Mouse (Mus musculus) naive thymus-derived CD4-positive, alpha-beta T cell, adult 5 months (primary cell): Measurements from ENCODE around the gene Vat1l. TPM values are rescaled to one million over a fixed set of nuclear protein-coding genes. Genes with fewer than 3 reads are reported as not detected.

Experiments
- polyA plus RNA-seq: library from polyadenylated mRNA; unstranded; fragments of 100-300 nt; shearing (Covaris generic); gene quantifications from one replicate; pipeline ENCODE4 v1.2.1, GENCODE M21; 2017

Gene Vat1l
- polyA plus RNA-seq: not detected

DNA sequence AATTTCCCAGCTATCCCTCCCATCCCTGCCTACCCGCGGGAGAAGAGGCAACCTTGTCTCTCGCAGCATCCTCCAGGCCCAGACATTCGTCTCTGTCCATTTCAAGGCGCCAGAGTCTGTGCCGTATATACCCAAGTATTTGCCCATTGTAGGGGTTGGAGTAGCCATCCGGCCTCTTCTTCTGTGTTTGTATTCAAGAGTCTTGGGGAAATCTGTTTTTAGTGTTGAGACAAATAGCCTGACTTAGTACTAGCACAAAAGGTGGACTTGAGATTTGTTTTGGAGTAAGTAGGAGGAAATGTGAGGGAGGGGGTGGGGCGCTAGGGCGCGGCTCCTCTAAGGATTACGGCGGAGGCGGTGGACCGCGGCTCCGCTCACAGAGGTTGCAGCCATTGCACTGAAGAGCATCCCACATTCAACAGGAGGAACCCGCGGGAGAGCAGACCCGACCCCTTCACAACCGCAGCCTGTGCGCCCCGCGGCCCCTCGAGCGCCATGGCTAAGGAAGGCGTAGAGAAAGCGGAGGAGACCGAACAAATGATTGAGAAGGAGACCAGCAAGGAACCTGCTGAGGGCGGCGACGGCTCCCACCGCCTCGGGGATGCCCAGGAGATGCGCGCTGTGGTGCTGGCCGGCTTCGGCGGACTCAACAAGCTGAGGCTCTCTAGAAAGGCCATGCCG is at the start of gene Vat1l:
Gene Vat1l (plus strand): TSS at position 392 of the 681 bp plus-strand sequence.

DNA sequence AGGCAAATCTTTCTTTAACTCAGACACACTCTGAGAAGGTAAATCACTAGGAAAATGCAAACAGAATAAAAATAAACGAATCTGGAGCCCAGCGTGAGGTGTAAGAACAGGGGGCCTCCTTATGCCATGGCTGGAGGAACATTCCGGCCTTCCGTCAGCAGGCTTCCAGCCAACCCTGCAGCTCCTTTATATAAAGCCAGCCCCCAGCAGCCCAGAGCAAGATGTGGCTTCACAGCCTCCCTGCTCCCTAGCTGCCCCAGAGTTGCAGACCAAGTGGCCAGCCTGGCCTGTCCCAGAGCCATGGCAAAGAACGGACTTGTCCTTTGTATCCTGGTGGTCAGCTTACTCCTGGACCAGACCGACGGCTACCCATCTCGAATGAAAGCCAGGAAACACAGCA is 212.4 kb downstream of the Vat1l start, which contains the start of gene Clec3a:
Gene Clec3a (plus strand): TSS at position 301 of the 400 bp plus-strand sequence.

Other genes starting within 250 kb of the Vat1l start
- gene Nudt7, start 72.1 kb upstream of the Vat1l start, polyA plus RNA-seq: 3.0 TPM
- gene Clec3a, start 212.5 kb downstream of the Vat1l start, polyA plus RNA-seq: not detected
- 8.3 TPM for gene Wwox, start 234.0 kb downstream of the Vat1l start, polyA plus RNA-seq